Mouse (Mus musculus): ENCODE results near the gene Ctnna3.

Ctnna3 gene

DNA sequence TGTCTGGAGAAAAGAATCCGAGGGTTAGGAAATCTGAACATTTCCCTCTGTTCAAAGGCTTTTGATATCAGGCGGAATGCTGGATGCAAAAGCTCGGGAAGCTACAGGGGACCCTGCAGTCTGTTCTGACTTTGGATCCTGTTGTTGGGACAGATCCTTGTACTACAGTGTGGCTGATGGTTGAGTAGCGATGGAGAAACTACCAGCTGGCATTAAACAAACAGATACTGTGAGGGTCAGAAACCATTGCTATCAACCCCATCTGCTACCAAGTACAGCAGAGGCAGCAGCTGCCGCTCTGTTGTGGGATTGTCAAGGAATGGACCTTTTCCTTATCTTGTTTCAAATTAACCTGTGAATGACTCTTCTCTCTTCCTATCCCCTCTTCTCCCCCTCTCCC, 504.0 kb downstream of the Ctnna3 start:
- DNase-seq (ENCODE audit: low spot score in 2 of 2) = no peak

DNA sequence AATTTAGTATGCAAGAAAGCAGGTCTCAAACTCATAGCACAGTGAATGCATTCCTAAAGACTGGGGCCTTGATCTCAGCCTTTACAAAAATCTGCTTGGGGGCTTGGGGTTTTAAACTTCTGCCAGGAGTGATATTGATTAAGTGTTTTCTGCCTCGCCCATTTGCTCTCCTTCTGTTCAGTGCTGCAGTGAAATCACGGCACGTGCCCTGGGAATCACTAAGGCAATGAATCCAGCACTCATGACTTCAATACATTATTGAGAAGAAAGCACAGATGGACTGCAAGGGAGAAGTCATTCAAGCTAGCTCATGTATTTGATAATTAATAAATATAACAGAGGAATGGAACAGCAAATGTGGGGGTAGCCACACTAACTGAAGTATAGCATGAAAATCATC, 515.6 kb downstream of the Ctnna3 start:
- no peak for DNase-seq (ENCODE audit: low spot score in 2 of 2)

DNA sequence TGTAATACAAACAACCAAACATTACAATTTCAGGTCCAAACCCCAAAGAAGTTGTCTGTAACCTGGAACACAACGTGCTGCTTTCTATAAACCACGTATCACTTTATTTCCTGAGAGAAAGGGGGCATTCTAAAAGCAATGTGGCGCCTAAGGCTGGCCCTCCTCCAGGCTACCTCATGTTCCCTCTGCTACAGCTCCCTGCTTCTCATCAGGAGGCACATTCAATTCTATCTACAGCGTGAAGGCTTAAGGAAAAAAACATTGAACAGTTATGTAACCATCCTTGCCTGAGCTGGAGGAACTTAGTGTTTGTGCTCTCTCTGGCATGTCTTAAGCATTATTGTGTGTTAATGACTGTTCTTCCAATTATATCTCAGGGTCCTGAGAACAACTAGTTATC, 517.4 kb downstream of the Ctnna3 start:
- DNase-seq (ENCODE audit: low spot score in 2 of 2) = no peak

DNA sequence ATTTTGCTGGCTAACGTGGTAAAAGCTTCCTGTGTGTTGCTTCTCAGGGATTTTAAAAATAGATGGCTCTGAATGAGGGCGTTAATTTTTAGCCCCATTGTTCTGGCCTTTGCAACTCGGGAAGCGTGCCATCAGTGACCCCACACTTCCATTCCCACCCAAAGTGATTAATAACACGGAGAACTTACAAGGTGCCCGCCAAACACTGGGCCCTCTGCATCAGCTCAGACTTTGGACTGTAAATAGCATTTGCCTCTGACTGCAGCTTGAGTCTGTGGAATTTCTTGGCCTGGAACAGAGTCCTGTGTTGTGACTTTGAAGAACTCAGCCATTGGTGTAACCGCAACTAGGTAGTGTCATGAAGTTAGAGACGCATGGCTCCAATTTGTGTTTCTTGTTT, 521.0 kb downstream of the Ctnna3 start:
- DNase-seq (ENCODE audit: low spot score in 2 of 2) = no peak

DNA sequence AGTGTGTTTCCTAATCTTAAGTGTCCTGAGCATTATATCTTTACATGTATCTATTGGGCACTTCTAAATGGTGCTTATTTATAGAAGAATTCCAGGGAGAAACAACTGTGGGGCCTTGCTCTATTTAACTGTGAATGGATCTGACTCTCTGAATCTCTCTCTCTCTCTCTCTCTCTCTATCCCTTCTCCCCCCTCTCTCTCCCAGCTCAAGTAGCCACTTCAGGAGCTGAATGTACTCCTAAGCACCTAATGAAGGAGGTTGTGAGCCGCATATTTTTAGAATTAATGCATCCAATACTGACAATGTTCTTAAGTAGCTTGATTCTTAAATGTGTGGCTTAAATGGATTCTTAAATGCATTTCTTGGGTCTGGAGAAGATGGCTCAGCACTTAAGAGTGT, 521.6 kb downstream of the Ctnna3 start:
- no peak for DNase-seq (ENCODE audit: low spot score in 2 of 2)

DNA sequence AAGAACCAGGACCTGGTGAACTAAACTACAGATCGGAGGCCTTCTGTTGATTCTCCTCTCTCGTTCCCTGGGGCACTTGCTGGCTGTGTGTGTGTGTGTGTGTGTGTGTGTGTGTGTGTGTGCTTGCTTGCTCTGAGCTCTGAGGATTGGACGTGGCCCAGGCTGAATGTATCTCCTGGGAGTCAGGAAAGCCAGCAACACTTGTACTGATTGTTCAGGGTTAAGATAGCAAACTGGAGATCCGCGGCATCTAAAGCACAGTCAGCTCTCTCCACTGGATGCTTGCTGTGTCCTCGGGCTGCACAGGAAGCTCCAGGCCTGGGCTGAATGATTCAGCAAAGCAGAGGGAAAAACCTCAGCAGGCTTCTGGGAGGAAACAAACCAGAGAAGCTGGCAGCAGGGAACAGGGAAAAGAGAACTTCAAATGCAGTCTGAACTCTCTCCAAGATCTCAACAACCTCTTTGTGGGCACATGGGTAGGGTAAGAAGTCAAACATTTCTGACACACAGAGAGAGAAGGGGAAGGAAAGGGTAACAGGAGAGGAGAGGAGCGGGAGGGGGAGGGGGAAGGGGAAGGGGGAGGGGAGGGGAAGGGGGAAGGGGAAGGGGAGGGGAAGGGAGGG, 524.5 kb downstream of the Ctnna3 start:
- no peak for DNase-seq (ENCODE audit: low spot score in 2 of 2)

DNA sequence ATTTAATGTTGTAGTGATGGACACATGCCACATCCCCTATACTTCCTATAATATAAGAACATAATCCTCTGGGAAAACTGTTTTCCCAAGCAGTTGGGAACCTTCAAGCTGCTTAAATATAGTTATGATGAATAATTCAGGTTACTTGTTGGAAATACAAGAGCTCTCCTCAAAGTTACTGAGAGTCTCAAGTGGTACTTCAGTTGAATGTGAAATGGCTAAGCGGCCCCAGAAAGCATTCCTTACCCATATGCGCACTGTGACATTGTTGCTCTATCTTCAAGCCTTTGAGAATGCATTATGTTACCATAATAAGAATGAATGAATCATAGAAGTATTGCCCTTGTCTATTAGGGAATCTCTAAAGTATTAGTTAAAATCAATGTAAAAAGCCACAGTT, 542.4 kb downstream of the Ctnna3 start:
- no peak for DNase-seq (ENCODE audit: low spot score in 2 of 2)

DNA sequence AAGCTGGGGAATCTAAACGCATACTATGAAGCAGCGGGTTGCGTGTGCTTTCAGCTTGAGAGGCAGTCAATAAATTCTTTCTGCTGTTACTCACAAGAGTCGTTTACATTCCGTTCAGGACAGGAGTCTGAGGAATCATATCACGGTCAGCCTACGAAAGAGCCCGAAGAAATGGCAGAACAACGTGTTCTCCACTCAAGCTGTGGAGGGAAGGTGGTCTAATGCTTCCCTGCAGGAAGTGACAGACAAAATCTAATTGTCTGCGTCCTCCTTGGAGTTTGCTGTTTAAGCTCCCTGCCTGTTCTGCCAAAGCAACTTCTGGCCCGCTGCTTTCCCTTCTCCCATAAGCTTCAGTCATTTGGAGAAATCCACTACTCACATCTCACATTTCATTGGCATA, 548.2 kb downstream of the Ctnna3 start:
- no peak for DNase-seq (ENCODE audit: low spot score in 2 of 2)

DNA sequence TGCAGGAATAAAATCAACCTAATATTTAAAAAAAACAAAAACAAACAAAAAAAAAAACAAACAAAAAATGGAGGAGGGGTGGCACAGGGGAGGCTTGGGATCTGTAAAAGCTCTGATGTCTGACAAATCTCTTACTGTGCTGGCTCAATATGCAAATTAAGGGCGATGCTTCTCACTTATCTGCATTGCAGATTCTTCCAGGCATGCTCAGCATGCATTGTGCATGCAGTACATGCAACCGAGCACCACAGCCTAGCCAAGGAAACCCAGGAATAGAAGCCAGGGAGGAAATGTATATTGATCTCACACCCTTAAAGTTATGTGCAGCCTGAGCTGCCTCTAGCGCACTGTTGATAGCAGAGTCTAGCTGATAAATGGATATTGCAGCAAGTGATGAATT, 548.6 kb downstream of the Ctnna3 start:
- DNase-seq (ENCODE audit: low spot score in 2 of 2) = no peak

DNA sequence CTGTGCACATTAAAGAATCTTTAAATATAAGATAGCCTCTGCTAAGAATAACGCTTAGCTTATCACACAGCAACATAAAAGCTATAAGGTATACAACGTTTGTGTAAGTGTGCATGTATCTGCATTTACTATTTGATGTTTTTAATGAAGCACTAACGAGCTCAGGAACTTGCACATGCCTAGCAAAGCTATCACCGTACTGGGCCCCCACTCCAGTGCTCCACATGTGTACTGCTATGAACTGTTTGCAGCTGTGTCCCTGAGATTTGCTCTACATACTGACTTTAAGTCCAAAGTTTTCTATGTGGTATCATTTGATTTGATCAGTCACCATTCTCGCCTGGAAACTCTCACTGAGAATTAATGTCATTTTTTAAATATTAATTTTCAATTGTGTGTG, 549.1 kb downstream of the Ctnna3 start:
- DNase-seq (ENCODE audit: low spot score in 2 of 2) = no peak

DNA sequence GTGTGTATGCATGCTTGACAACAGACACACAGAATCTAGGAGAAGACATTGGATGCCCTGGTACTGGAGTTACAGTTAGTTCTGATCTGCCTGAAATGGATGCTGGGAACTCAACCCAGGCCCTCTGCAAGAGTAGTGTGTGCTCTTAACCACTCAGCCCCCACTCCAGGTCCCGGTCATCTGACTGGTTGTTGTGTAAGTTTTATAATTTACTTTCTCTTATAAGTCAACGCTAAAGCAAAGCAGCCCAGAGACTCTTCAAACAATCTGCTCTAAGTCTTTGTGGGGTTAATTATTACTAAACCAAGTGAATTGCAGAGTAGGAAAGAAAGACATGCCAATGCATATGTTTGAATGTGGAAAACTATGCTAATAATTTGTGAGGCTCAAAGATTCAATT, 549.5 kb downstream of the Ctnna3 start:
- no peak for DNase-seq (ENCODE audit: low spot score in 2 of 2)

DNA sequence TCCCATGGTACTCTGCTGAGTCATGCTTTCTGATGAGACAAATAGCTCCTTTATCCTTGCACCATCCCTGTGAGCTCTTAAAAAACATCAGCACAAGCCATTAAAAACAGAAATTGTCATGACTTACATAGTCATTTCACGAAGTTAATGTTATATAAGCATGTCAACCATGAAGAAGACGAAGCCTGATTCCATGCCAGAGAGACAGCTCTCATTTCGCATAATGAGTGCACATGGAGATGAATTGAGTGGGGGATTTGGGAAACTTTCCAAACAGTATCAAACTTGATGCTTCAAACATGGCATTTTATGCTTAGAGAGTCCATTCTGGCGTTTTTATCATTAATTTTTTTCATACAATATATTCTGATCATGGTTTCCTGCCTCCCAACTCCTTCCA, 555.7 kb downstream of the Ctnna3 start:
- DNase-seq (ENCODE audit: low spot score in 2 of 2) = no peak

DNA sequence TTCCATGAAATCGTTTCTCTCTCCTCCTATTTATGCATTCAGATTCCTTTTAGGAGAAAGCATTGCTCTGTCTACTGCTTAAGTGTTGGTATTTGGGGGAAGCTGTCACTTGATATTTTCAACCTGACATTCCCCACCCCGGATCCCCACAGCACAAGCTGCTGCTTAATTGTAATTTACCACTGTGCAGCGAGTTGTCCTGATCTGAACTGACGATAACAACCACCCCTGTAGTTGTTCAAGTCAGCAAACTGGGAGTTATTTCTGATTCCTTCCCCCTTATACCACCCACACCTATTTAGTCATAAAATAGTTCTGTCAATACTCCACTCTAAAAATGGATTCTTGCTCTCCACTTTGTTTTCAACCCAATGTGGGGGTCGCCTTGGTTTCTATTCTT, 564.4 kb downstream of the Ctnna3 start:
- no peak for DNase-seq (ENCODE audit: low spot score in 2 of 2)

DNA sequence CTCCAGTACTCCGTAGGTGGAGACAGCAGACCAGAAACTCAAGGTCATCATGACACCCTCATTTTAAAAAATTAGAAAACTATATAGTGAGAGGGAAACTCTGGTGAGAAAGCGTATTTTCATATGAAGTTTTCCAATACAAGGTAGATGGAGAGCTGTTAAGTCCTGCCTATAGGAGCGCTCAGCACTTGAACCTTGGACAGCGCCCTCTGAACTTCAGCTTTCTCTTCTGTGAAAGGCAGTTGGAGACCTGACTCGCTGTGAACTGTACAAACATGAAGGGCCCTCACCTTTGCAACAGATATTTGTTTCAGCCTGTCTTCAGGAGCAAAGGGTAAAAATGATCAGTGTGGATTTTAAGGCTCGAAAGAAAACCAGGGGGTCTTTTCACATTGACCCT, 571.6 kb downstream of the Ctnna3 start:
- no peak for DNase-seq (ENCODE audit: low spot score in 2 of 2)

DNA sequence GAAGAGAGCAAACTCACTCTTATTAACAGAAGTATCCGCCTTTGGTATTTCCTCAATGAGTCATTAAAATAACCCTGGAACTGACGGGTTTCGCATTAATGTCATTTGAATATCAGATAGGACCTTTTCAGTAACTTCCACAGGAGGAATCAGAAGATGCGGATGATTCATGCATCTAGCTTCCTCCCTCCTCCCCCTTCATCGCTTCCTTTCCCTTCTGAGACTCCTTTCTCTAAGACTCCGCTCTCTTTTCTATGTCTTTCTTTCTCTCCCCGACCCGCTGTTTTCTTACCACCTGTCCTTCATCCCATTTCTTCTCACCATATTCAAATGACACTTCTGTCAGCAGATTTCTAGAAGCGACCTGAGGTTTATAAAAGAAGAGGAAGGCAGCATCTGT, 572.1 kb downstream of the Ctnna3 start:
- DNase-seq (ENCODE audit: low spot score in 2 of 2) = no peak

DNA sequence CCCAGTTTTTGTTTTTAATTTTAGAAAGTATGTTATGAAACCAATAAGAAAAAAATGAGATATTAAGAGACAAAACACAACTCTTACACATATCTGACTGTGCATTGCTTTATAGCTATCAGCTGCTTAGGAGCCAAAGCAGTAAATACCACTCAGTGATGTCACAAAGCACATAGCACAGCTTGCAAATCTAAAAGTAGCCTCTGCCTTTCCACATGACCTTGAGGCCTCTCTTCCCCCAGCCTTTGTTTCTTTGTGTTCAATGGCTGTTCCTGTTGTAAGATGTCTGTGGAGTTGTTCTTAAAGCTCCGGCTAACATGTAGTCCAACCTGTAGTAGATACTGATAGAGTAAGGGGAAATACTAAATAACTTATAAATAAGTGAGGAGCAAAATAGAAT, 590.4 kb downstream of the Ctnna3 start:
- no peak for DNase-seq (ENCODE audit: low spot score in 2 of 2)

DNA sequence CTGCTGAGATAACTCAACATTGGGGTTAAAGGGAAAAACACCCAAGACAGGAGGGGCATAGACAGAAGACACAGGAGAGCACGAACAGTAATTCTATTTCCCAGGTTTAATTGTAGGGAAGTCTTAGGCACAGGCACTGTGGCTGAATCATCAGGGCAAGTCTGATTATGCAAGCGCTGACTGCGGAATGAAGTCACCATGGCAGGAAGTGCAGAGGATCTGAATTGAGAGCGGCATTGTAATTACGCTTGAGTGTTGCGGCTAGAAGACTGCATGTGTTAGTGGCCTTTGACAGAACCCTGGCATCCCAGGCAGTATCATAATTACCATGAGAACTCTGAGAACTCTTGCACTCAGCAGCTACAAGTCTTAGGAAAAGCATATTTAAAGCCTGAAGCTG, 593.4 kb downstream of the Ctnna3 start:
- no peak for DNase-seq (ENCODE audit: low spot score in 2 of 2)

DNA sequence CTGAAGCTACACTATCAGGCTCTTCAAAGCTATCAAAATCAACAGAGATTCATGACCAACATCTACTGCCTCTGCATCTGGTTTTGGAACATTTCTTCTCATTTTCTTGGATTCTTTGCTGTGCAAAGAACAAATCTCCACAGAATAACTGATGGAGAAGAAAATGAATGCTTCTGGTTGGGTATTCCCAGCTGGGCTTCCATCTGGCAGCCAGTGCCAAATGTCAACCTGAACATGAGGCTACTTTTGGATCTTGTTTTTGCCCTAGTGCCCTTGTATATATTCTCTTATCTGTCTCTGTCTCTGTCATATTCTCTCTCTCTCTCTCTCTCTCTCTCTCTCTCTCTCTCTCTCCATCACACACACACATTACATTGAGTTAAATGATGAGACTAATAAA, 601.0 kb downstream of the Ctnna3 start:
- no peak for DNase-seq (ENCODE audit: low spot score in 2 of 2)

DNA sequence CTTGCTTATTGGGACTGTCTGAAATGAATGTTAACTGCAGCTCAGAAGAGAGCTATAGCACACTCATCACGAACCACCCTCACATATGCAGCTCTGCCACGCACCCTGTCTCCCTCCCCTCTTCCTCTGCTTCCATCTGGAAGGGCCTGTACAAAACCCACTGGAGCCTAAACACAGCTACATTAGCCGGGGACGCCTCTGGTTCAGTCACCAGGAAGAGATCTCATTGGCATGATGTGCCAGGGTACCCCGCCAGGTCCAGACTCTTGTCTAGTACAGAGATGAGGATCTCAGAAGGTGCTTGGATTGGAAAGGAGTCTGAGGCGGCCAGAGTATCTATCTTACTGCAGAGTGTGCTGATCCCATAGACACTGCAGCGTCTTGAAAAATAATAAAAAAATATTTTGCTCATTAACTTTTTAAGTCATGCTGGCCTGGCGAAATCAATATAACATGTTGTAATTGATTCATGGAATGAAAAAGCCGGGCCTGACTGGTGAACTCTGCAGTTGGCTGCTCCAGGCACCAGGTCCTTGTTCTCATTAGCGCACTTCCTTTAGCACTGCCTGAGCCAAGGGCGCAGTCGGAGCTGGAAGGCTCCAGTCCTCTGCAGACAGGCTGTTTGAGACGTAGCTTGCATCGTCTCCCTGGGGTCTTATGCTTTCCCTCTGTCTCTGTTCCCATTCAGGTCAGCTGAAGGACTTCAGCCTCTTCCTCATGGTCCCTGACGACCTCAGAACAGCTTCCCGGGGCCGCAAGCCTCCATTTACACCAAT, 610.0 kb downstream of the Ctnna3 start:
- DNase-seq (ENCODE audit: low spot score in 2 of 2) = no peak

DNA sequence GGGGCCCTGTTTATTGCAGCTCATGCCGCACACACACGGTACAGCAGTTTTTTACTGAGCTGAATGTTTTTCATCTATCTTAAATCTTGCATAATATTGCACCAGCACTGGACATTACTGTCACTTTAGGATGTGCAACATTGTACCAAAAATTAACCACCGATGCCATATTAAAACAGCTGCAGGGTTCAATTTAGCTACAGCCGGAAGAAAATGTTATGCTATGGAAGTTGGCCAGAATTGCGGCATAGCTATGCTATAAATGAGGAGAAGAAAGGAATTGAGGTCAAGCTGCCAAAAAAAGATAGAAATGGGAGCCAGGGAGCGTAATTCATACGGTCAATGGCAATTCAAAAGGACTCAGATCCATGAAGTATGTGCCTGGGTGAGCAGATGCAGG, 611.3 kb downstream of the Ctnna3 start:
- no peak for DNase-seq (ENCODE audit: low spot score in 2 of 2)

DNA sequence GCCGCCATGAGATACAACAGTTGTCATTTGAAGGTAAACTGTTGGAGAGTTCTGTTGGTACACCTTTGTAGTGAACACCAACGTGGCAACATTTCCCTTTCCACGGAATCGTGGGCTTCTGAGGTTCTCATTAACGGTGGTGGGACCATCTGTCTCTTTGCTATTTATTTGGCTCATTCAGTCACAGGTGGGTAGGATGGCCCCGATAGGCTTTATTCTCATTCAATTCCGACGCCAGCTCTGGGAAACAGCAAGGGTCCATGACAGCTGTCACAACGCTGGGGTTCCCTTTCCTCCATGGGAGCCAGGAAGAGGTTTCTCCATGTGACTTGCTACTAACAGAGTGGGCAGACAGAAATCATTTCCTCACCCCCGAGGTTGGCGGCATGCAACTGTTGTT, 612.0 kb downstream of the Ctnna3 start:
- DNase-seq (ENCODE audit: low spot score in 2 of 2) = no peak

DNA sequence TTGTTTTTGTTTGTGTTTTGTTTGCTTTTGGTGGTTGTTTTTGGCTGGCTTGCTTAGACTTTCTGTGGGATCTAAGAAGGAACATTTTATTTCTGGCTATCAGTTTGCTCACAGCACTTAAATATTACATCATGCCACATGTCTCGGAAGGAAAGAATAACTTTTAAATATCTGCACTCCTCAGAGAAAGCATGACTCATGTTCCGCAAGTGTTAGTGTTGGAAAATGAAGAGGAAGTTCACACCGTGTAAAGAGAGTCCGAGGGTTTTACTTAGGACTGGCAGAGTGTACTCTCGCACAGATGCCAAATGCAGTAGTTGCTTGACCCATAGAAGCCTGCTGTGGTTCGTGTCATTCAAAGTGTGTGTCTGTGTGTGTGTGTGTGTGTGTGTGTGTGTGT, 619.3 kb downstream of the Ctnna3 start:
- DNase-seq (ENCODE audit: low spot score in 2 of 2) = no peak

DNA sequence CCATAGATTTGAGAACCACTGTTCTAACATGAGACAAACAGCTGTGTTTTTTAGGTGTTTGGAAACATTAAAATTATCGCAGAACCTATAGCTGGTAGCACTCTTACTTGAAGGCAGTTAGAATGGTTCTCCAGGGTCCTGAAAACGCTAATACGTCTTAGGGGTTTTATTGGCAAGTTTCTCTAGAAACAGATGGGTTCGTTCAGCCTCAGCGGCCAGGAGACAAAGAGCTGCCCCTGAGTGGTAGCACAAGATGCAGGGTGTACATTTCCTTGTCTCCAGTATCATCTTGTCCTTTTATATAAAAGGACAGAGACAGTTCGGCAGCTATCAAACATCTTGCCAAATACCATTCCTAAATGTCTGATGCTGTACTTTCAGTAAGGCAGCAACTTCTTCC, 620.0 kb downstream of the Ctnna3 start:
- DNase-seq (ENCODE audit: low spot score in 2 of 2) = no peak

DNA sequence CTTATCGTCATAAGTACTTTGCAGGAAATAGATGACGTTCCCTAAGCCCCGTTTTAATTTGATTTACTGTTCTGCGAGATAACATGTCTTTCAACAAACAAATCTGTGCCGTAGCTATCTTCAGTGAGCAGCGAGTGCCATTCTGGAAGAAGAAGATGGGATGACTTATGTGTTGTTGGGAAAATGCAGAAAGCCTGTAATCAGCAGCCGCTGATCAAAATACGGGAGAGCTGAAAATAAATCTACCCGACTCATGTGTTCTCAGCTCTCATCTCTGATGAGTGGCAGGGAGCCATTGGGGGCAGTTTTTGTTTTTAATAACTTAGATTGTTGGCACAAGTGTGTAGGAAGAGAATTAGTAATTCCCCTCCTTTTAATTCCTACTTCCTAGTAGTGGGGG, 633.8 kb downstream of the Ctnna3 start:
- DNase-seq (ENCODE audit: low spot score in 2 of 2) = no peak

All from natural killer cell, adult 2 months (primary cell).